Mouse (Mus musculus) midbrain, postnatal 0 days (tissue): ENCODE data around the gene Sem1. TPM values are rescaled to one million over a fixed set of nuclear protein-coding genes. Genes with fewer than 3 reads are reported as not detected.

ENCODE experiments used
- ATAC-seq: fragments of 200-750 bp; cut with Nextera tagmentation; 2 replicates; pipeline ENCODE4 v1.8.0; 2017; ENCODE audit warnings: moderate number of reproducible peaks, mild to moderate bottlenecking, moderate TSS enrichment, moderate library complexity; ENCODE audit not compliant: low FRiP score
- DNase-seq: peaks from one replicate; pipeline ENCODE4 v3.0.0-alpha.2; 2015; ENCODE audit warnings: low spot score
- H3K27ac ChIP-seq: fragments of 300-500 bp; sonication (generic); 2 replicates; pipeline ENCODE4 v1.5.1; 2014; ENCODE audit warnings: low read depth, mild to moderate bottlenecking, low read length, mixed read lengths
- H3K27me3 ChIP-seq: fragments of 300-500 bp; sonication (generic); 2 replicates; pipeline ENCODE4 v1.6.1; 2014; ENCODE audit warnings: low read length, control low read depth, mixed read lengths; ENCODE audit not compliant: insufficient read depth
- H3K36me3 ChIP-seq: fragments of 300-500 bp; sonication (generic); 2 replicates; pipeline ENCODE4 v1.6.1; 2014; ENCODE audit warnings: low read length, control low read depth, mixed read lengths; ENCODE audit not compliant: insufficient read depth
- H3K4me1 ChIP-seq: fragments of 300-500 bp; sonication (generic); 2 replicates; pipeline ENCODE4 v1.6.1; 2014; ENCODE audit warnings: mild to moderate bottlenecking, control low read depth, antibody characterized with exemption, low read length, mixed read lengths; ENCODE audit not compliant: insufficient read depth
- H3K4me2 ChIP-seq: fragments of 300-500 bp; sonication (generic); 2 replicates; pipeline ENCODE4 v1.6.1; 2014; ENCODE audit warnings: low read depth, mild to moderate bottlenecking, low read length, mixed read lengths; ENCODE audit not compliant: poor library complexity, severe bottlenecking
- H3K4me3 ChIP-seq: fragments of 300-500 bp; sonication (generic); 2 replicates; pipeline ENCODE4 v1.5.1; 2014; ENCODE audit warnings: low read depth, mild to moderate bottlenecking, low read length, moderate library complexity
- H3K9ac ChIP-seq: fragments of 300-500 bp; sonication (generic); replicated peaks from 2 replicates; pipeline ENCODE4 v1.6.1; 2014; ENCODE audit warnings: mild to moderate bottlenecking, low read length, moderate library complexity, mixed read lengths; ENCODE audit not compliant: poor library complexity, severe bottlenecking
- H3K9me3 ChIP-seq: fragments of 300-500 bp; sonication (generic); 2 replicates; pipeline ENCODE4 v1.6.1; 2016; ENCODE audit warnings: low read length, control low read depth
- CTCF ChIP-seq: IDR thresholded peaks from 2 replicates; pipeline ENCODE4 v1.5.1; 2016; ENCODE audit warnings: antibody characterized with exemption, mild to moderate bottlenecking
- WGBS: fragments of 180-500 bp; shearing (Covaris S2); extraction: QIAGEN DNeasy Blood & Tissue Kit; methylation state at CpG from one replicate; pipeline ENCODE4 v1.1.7; 2014; 5-methylcytosine and 5-hydroxymethylcytosine counted together
- polyA plus RNA-seq: library from polyadenylated mRNA; unstranded; fragments of >200 nt; fragmentation: Nextera tagmentation; extraction: Ambion mirVana; gene quantifications from 2 replicates; pipeline ENCODE4 v1.2.1, GENCODE M21; 2015
- total RNA-seq: library from RNA; depleted of rRNA; stranded (reverse); fragments of >200 nt; gene quantifications from 2 replicates; pipeline ENCODE4 v1.2.3, GENCODE M21; 2014

The Sem1 gene
- total and polyA plus RNA-seq, 2 experiments from 2014 or later, result 33.8 to 114 TPM

- no peak for TF ChIP-seq CTCF
- Histone ChIP-seq H3K4me3 (no peak overlapping the region), H3K4me2 (no peak overlapping the region), H3K27me3 (no peaks in the 10 kb centered on the region), H3K9me3 (no peaks in the 10 kb centered on the region), H3K36me3 (peaks cover 11% of the 10 kb centered on the region), H3K4me1 (no peaks in the 10 kb centered on the region), H3K27ac (no peak overlapping the region), H3K9ac (no peak overlapping the region)
- no peak for DNase-seq
- WGBS, result 98% methylated on average over 1 of the region's 1 CpGs
- no peak for ATAC-seq
Measured at GRCm38 (mm10) chr6:6557647-6558046, 20.8 kb downstream of the Sem1 start.

GRCm38 (mm10) chr6:6552006-6552405 is 26.5 kb downstream of the Sem1 start:
- WGBS, result 96% methylated on average over 6 of the region's 6 CpGs
- Histone ChIP-seq H3K9me3 (no peaks in the 10 kb centered on the region), H3K36me3 (peaks cover 8% of the 10 kb centered on the region; the same call in 1 of the 2 replicates), H3K4me1 (no peaks in the 10 kb centered on the region), H3K4me3 (no peak overlapping the region), H3K4me2 (no peak overlapping the region), H3K27ac (no peak overlapping the region), H3K27me3 (no peaks in the 10 kb centered on the region), H3K9ac (no peak overlapping the region)
- TF ChIP-seq CTCF, result no peak
- ATAC-seq, result no peak
- no peak for DNase-seq

GRCm38 (mm10) chr6:6547997-6548396 is 30.5 kb downstream of the Sem1 start:
- 62% methylated on average over 5 of the region's 5 CpGs for WGBS
- DNase-seq, result no peak
- no peak for TF ChIP-seq CTCF

GRCm38 (mm10) chr6:6544255-6544645 is 34.2 kb downstream of the Sem1 start:
- Histone ChIP-seq H3K9me3 (no peaks in the 10 kb centered on the region), H3K27me3 (no peaks in the 10 kb centered on the region), H3K27ac (no peak overlapping the region), H3K4me1 (no peaks in the 10 kb centered on the region), H3K36me3 (no peaks in the 10 kb centered on the region), H3K9ac (no peak overlapping the region), H3K4me3 (no peak overlapping the region), H3K4me2 (no peak overlapping the region)
- ATAC-seq (no peak), DNase-seq (peak; percentile 40)
- no peak for TF ChIP-seq CTCF
- WGBS, result 72% methylated on average over 4 of the region's 4 CpGs

More at GRCm38 (mm10) chr6:6547997-6548396, 30.5 kb downstream of the Sem1 start:
- Histone ChIP-seq H3K36me3 (no peaks in the 10 kb centered on the region), H3K9ac (no peak overlapping the region), H3K27ac (no peak overlapping the region), H3K27me3 (no peaks in the 10 kb centered on the region), H3K4me2 (no peak overlapping the region), H3K4me1 (no peaks in the 10 kb centered on the region), H3K9me3 (no peaks in the 10 kb centered on the region), H3K4me3 (no peak overlapping the region)
- no peak for ATAC-seq

GRCm38 (mm10) chr6:6543606-6544254 is 34.7 kb downstream of the Sem1 start:
- H3K27ac ChIP-seq, result no peak overlapping the region
- H3K4me3 ChIP-seq, result no peak overlapping the region
- ATAC-seq (no peak), DNase-seq (no peak)
- H3K4me2 ChIP-seq, result no peak overlapping the region
- H3K4me1 ChIP-seq, result no peaks in the 10 kb centered on the region
- no peak for TF ChIP-seq CTCF
- no peaks in the 10 kb centered on the region for H3K36me3 ChIP-seq
- H3K9ac ChIP-seq, result no peak overlapping the region
- H3K9me3 ChIP-seq, result no peaks in the 10 kb centered on the region
- 92% methylated on average over 9 of the region's 9 CpGs for WGBS
- no peaks in the 10 kb centered on the region for H3K27me3 ChIP-seq

- no peaks in the 10 kb centered on the region for H3K9me3 ChIP-seq
- ATAC-seq (no peak), DNase-seq (no peak)
- H3K27me3 ChIP-seq, result no peaks in the 10 kb centered on the region
- no peaks in the 10 kb centered on the region for H3K36me3 ChIP-seq
- no peak for TF ChIP-seq CTCF
- no peak overlapping the region for H3K27ac ChIP-seq
- H3K9ac ChIP-seq, result no peak overlapping the region
- no peak overlapping the region for H3K4me3 ChIP-seq
- H3K4me2 ChIP-seq, result no peak overlapping the region
- no peaks in the 10 kb centered on the region for H3K4me1 ChIP-seq
Measured at GRCm38 (mm10) chr6:6542133-6542532, 36.3 kb downstream of the Sem1 start.
